Mouse (Mus musculus) cerebellum, adult 2 months (tissue): Measurements from ENCODE around the gene Elmo3. TPM values are rescaled to one million over a fixed set of nuclear protein-coding genes. Genes with fewer than 3 reads are reported as not detected.
A peak's percentile ranks its signal among the peaks of the same experiment; 100 is the strongest.
"Not testable (repeated sequence)": the region's sequence is repeated elsewhere in the genome, so short reads cannot be mapped to it uniquely, and the experiment has no call there.

Experiments used
- DNase-seq, 2 experiments: peaks; one replicate each; pipeline ENCODE4 v3.0.0; 2021
- H3K27ac ChIP-seq: fragments of 200-500 bp; 2 replicates; pipeline ENCODE4 v1.5.1; 2012; ENCODE audit warnings: low read length, control low read depth, inconsistent platforms; ENCODE audit not compliant: insufficient read depth
- H3K27me3 ChIP-seq: fragments of 200-500 bp; 2 replicates; pipeline ENCODE4 v1.6.1; 2012; ENCODE audit warnings: inconsistent platforms, mild to moderate bottlenecking, low read length, moderate library complexity; ENCODE audit not compliant: control insufficient read depth, insufficient read depth
- H3K4me1 ChIP-seq: fragments of 200-500 bp; 2 replicates; pipeline ENCODE4 v1.6.1; 2011; ENCODE audit warnings: low read length; ENCODE audit not compliant: control insufficient read depth, insufficient read depth
- H3K4me3 ChIP-seq: fragments of 200-500 bp; replicated peaks from 2 replicates; pipeline ENCODE3; 2011; ENCODE audit warnings: mild to moderate bottlenecking, low read depth, low read length, control low read depth; ENCODE audit not compliant: insufficient read depth
- CTCF ChIP-seq: fragments of 200-500 bp; IDR thresholded peaks from 2 replicates; pipeline ENCODE4 v1.5.1; 2011; ENCODE audit warnings: low read depth, mild to moderate bottlenecking, control low read depth, low read length, moderate library complexity, borderline replicate concordance; ENCODE audit not compliant: insufficient read depth
- POLR2A ChIP-seq: fragments of 200-500 bp; IDR thresholded peaks from 2 replicates; pipeline ENCODE4 v1.6.1; 2011; ENCODE audit warnings: low read length, control low read depth, borderline replicate concordance; ENCODE audit not compliant: insufficient read depth
- WGBS: fragments of 180-500 bp; shearing (Covaris S2); methylation state at CpG from one replicate; pipeline ENCODE4 v1.1.7; 2018; 5-methylcytosine and 5-hydroxymethylcytosine counted together
- polyA plus RNA-seq: library from polyadenylated mRNA; depleted of rRNA; stranded (reverse); fragments of >200 nt; gene quantifications from 2 replicates; pipeline ENCODE4 v1.2.3, GENCODE M21; 2012

The Elmo3 gene
- polyA plus RNA-seq, 1 experiment: 12.4 TPM

DNA sequence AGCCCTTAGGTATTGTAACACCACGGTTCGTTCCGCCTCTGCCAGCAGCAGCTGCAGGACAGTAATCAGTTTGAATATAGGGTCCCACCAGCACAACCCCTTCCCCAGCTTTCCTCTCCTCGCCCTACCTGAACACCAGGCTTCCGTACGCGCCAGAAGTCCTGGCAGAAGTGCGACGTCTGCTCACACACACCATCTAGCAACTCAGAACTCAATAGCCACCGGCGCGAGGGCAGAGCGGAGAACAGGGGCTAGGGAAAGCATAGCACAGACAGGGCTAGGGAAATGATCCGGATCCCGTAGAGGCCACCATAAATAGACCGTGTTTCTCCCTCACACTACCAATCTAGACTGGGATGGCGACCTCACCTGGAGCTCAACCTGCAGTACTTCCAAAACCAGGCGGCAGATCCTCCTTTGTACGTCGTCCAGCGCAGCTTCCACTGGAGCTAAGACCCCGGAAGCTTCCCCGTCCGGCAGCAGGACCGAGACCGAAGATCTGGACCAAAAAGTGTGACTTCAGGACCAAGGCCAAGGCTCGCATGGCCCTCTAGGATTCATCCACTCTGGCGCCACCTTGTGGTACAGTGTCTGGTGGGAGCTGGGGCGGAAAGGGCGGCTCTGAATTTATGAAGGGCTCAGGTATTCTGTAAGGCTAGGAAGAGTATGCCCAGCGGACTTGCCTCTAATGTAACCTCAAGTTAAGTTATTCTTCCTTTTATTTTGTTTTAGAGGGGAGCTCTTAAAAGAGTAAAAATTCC lies 14.7 kb upstream of the Elmo3 start:
- H3K4me3 ChIP-seq: peak overlapping the region; percentile 69
- WGBS: 8% methylated on average over 31 of the region's 31 CpGs
- peak; percentile 85 to 90 for DNase-seq
- H3K27ac ChIP-seq: no peak overlapping the region
- no peaks in the 10 kb centered on the region for H3K27me3 ChIP-seq
- TF ChIP-seq CTCF (peak; percentile 81), POLR2A (no peak)
- peaks cover 31% of the 10 kb centered on the region for H3K4me1 ChIP-seq

DNA sequence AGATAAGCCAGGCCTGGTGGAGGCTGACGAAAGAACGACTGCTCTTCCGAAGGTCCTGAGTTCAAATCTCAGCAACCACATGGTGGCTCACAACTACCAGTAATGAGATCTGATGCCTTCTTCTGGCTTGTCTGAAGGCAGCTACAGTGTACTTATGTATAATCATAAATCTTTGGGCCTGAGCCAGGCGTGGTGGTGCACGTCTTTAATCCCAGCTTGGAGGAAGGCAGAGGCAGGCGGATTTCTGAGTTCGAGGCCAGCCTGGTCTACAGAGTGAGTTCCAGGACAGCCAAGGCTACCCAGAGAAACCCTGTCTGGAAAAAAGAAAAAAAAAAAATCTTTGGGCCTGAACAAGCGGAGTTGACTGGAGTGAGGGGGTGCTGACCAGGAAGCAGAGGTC lies 14.0 kb upstream of the Elmo3 start:
- WGBS: 76% methylated on average over 8 of the region's 8 CpGs
- H3K4me3 ChIP-seq, H3K27me3 ChIP-seq, DNase-seq, H3K27ac ChIP-seq: not testable (repeated sequence)
- peaks cover 34% of the 10 kb centered on the region for H3K4me1 ChIP-seq

DNA sequence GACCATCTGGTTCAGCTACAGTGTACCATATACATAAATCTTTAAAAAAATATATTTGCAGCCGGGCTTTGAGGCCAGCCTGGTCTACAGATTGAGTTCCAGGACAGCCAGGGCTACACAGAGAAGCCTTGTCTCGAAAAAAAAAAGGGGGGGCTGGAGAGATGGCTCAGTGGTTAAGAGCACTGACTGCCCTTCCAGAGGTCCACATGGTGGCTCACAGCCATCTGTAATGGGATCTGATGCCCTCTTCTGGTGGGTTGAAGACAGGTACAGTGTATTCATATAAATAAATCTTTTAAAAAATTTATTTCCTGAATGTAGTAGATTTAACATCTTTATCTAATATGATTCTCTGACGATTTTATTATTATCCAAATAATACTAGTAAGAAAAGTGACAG lies 13.6 kb upstream of the Elmo3 start:
- H3K27me3 ChIP-seq, DNase-seq, H3K27ac ChIP-seq, H3K4me3 ChIP-seq: not testable (repeated sequence)
- WGBS: 70% methylated on average over 3 of the region's 3 CpGs
- peaks cover 34% of the 10 kb centered on the region for H3K4me1 ChIP-seq

DNA sequence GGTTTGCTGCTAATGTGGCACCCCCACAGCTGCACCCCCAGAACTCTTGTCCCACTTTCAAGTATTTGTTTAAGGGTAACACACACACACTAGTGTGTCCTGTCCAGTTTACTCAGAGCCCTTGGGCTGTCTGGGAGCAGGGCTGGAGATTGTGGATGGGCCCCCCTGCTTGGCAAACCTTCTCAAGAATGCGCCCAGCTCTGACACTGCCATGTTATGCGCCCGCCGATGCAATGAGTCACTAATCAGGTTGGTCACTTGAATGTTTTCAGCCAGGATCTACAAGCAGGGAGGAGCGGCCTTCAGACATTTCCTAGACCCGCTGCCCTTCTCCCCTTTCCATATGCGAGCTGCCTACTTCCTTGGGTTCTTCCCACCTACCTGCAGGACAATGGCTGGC lies 12.9 kb upstream of the Elmo3 start:
- Histone ChIP-seq H3K27ac (peak overlapping the region; percentile 78), H3K27me3 (no peaks in the 10 kb centered on the region), H3K4me3 (peak overlapping the region; percentile 45), H3K4me1 (peaks cover 34% of the 10 kb centered on the region)
- 50% methylated on average over 7 of the region's 7 CpGs for WGBS
- TF ChIP-seq POLR2A: no peak
- TF ChIP-seq CTCF: no peak
- peak; percentile 55 to 62 for DNase-seq

DNA sequence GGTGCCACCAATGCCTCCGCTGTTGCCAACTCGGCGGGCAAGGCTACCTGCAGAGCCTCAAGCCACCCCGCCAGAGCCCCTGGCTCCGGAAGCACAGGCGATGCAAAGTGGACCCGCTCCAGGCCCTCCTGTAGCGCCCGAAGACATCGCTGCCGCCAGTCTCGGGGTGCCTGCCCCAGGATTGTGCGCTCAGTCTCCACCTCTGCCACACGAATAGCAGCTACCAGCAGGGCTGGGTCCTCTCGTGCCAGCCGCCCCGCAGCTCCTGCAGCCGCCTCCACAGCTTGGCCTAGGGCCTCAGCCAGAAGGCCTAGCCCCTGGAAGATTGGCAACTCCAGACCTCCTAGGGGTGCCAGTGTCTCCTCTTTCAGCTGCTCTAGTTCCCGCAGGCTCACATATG lies 12.0 kb upstream of the Elmo3 start:
- DNase-seq: peak; percentile 86 to 87
- peaks cover 35% of the 10 kb centered on the region for H3K4me1 ChIP-seq
- 10% methylated on average over 19 of the region's 19 CpGs for whole genome bisulfite sequencing
- H3K27me3 ChIP-seq: no peaks in the 10 kb centered on the region
- H3K4me3 ChIP-seq: peak overlapping the region; percentile 45
- TF ChIP-seq POLR2A (no peak), CTCF (no peak)
- peak overlapping the region; percentile 78 for H3K27ac ChIP-seq

DNA sequence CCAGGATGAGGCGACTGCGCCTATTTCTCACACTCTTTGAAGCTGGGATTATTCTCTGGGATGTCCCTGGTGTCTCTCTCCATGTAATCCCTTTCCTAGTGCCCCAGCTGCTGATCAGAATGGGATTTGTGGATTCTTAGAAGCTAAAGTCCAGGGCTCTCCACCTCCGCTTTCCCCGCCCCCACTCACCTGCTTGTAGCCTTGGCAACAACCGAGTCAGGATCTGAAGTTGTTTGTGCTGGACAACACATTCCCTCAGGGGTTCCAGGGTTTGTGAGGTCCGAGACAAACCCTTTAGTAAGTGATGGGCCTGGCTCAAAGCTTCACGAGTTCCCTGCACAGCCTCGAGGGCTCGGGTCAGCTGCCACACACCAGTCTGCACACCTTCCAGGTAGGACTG lies 10.6 kb upstream of the Elmo3 start:
- 68% methylated on average over 9 of the region's 9 CpGs for WGBS
- Histone ChIP-seq H3K4me3 (no peak overlapping the region), H3K27ac (peak overlapping the region; percentile 1), H3K4me1 (peaks cover 40% of the 10 kb centered on the region), H3K27me3 (no peaks in the 10 kb centered on the region)
- DNase-seq: no peak
- TF ChIP-seq POLR2A (no peak), CTCF (no peak)

DNA sequence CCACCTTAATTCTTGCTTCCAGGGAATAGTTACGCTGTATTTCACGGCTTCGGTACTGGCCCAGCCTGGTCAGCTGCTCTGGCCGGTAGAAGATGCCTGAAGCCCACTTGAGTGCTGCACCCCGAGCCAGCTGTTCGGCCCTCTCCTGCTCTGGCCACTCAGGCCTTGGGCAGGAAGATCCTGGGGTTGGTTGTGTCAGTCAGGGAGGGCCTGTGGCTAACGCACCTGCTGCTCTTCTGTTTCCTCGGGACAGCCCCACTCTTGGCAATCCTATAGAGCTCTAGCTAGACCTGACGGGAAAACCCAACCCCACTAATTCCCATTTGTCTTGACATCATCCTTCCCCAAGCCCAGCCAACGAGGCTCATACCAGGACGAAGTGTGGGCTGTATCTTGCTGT lies 10.1 kb upstream of the Elmo3 start:
- H3K27ac ChIP-seq: peak overlapping the region; percentile 8; the same call in 1 of the 2 replicates
- TF ChIP-seq CTCF (no peak), POLR2A (no peak)
- peaks cover 36% of the 10 kb centered on the region for H3K4me1 ChIP-seq
- H3K4me3 ChIP-seq: no peak overlapping the region
- no peaks in the 10 kb centered on the region for H3K27me3 ChIP-seq
- 61% methylated on average over 11 of the region's 11 CpGs for WGBS
- no peak for DNase-seq

DNA sequence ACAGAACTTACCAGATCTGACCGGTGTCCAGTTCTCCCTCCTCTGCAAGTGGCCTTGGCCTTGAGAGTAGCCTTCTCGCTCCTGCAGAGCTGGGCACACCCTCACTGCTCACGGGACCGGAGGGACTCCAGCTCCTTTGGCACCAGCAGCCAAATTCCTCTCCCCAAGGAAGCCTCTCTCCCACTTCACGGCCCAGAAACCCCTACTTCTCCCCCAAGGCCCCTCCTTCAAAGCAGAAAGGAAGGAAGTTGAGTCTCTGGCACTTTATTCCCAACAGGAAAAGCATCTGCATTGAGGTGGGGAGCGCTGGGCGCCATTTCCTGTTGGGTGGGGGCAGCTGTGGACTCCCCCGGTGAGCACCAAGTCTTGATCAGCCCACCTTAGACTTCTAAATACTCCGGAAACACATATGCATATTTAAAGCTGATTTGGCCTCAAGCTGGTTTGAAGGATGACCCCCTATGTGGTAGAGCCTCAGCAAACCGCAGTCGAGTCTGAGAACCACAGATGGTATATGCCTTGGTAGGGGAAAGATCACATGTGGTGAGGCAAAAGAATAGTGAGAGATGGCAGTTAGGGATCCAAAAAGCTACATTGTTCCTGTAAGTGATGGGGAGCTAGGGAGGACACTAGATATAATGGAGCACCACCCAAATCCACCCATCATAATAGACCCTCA lies 9.4 kb upstream of the Elmo3 start, which contains the start of gene Exoc3l:
Gene Exoc3l, minus strand, starts transcription at position 207 of the 679 bp plus-strand sequence.
- Histone ChIP-seq H3K27me3 (no peaks in the 10 kb centered on the region), H3K27ac (peak within 1 kb of the TSS; percentile 8), H3K4me3 (no peak within 1 kb of the TSS), H3K4me1 (peaks cover 36% of the 10 kb centered on the region)
- TF ChIP-seq POLR2A: no peak
- DNase-seq: no peak
- 47% methylated on average over 11 of the region's 11 CpGs for WGBS
